Comparison of ENCODE assay signal across 28 mouse cellular contexts in the genomic region with DNA sequence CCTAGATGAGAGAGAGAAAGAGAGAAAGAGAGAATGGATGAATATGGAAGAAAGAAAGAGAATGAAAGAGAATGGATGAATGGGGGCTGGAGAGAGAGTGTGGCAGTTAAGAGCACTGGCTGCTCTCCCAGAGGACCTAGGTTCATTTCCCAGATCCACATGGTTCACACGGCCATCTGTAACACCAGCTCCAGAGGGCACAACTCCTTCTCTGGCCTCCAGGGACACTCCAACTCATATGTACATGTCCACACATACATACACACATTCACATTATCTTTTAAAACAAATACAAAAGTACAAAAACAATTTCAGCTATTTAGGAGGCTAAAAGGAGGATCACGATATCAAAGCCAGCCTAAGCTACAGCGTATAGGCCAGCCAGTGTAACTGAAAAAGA. TPM values are rescaled to one million over a fixed set of nuclear protein-coding genes. Genes with fewer than 3 reads are reported as not detected.
DNase-seq lines count a peak whose midpoint lies in the region; ATAC-seq and TF ChIP-seq lines count a peak whose summit lies in the region.
"Had no signal": no experiment of that assay in that cellular context is flagged by ENCODE, and none has a peak within 500 bp of the region (broad histone marks: within the 10 kb centered on the region; RNA-seq: fewer than 3 reads in every experiment).

No protein-coding gene starts in this region.

- no peak overlapping the region for H3K4me2 ChIP-seq in liver, embryonic 13.5 days
- H3K4me2 ChIP-seq: embryonic facial prominence, embryonic 13.5 days; embryonic facial prominence, embryonic 15.5 days; forebrain, embryonic 12.5 days had no signal

- H3K27ac ChIP-seq in gastrocnemius, adult 2 months = peak overlapping the region; percentile 41; the same call in 1 of the 2 replicates
- H3K27ac ChIP-seq in layer of hippocampus, adult 2 months = no peak overlapping the region
- peak overlapping the region; percentile 34 for H3K27ac ChIP-seq in liver, embryonic 13.5 days
- H3K27ac ChIP-seq: embryonic facial prominence, embryonic 13.5 days; embryonic facial prominence, embryonic 15.5 days; forebrain, embryonic 10.5 days; forebrain, embryonic 12.5 days had no signal

- H3K9me3 ChIP-seq in liver, embryonic 13.5 days (replicated peaks) = no peaks in the 10 kb centered on the region
- H3K9me3 ChIP-seq: embryonic facial prominence, embryonic 13.5 days; embryonic facial prominence, embryonic 15.5 days; forebrain, embryonic 10.5 days; forebrain, embryonic 12.5 days; G1E had no signal

- no peak for TF ChIP-seq CTCF in gastrocnemius, adult 2 months (IDR thresholded peaks at IDR 0.05)
- no peak for TF ChIP-seq CTCF in layer of hippocampus, adult 2 months (conservative IDR thresholded peaks at IDR 0.05)

- H3K4me3 ChIP-seq in gastrocnemius, adult 2 months = 0 out of 2 replicates have a peak overlapping the region, but pooled peaks have one; percentile 5
- peak overlapping the region; percentile 5; the same call in 1 of the 2 replicates for H3K4me3 ChIP-seq in layer of hippocampus, adult 2 months
- no peak overlapping the region for H3K4me3 ChIP-seq in liver, embryonic 13.5 days (replicated peaks)
- H3K4me3 ChIP-seq: embryonic facial prominence, embryonic 13.5 days; embryonic facial prominence, embryonic 15.5 days; forebrain, embryonic 10.5 days; forebrain, embryonic 12.5 days had no signal

- H3K36me3 ChIP-seq in liver, embryonic 13.5 days = peaks cover 11% of the 10 kb centered on the region; the same call in 1 of the 2 replicates
- H3K36me3 ChIP-seq: embryonic facial prominence, embryonic 15.5 days had no signal

- WGBS in liver, embryonic 13.5 days (ENCODE audit: insufficient replicate concordance) = 88% methylated on average over 3 of the region's 3 CpGs

- H3K4me1 ChIP-seq in liver, embryonic 13.5 days (replicated peaks) = peaks cover 50% of the 10 kb centered on the region

- no peak for ATAC-seq in liver, embryonic 13.5 days (ENCODE audit: low read depth)
- ATAC-seq: CD4-positive, CD25-positive, alpha-beta regulatory T cell, adult 4 months; forebrain, embryonic 14.5 days; forebrain, embryonic 16.5 days had no signal

- H3K9ac ChIP-seq in liver, embryonic 13.5 days = no peak overlapping the region
- H3K9ac ChIP-seq: embryonic facial prominence, embryonic 13.5 days; embryonic facial prominence, embryonic 15.5 days; forebrain, embryonic 12.5 days had no signal

- no peak for DNase-seq in gastrocnemius, adult 2 months
- DNase-seq in gastrocnemius, postnatal 14 days = no peak
- no peak for DNase-seq in layer of hippocampus, adult 2 months (ENCODE audit: low spot score in 2 of 2)
- no peak for DNase-seq in layer of hippocampus, adult 11-12 months (ENCODE audit: low spot score)
- no peak for DNase-seq in liver, embryonic 13.5 days
- DNase-seq in liver = no peak
- no peak for DNase-seq in cerebellum, postnatal 10 days
- DNase-seq: adrenal gland, adult 8-10 months; adrenal gland, postnatal 14 days; adrenal gland, postnatal 36 days; B cell, adult 2 months; cerebellum, adult 11-12 months; cerebellum, adult 2 months; cerebellum, adult 9-10 months; cerebellum, postnatal 14 days; cerebellum, postnatal 36 days; embryo, embryonic 11 days had no signal

- no peaks in the 10 kb centered on the region for H3K27me3 ChIP-seq in liver, embryonic 13.5 days
- H3K27me3 ChIP-seq: CH12.LX; embryonic facial prominence, embryonic 15.5 days; forebrain, embryonic 12.5 days had no signal

- intact Hi-C loops in gastrocnemius, adult 2 months (cut with DNase I) = no loop called here
- intact Hi-C loops in gastrocnemius, postnatal 14 days (cut with DNase I; ENCODE audit: low total_unique reads) = no loop called here

RNA-seq across cellular contexts. Expression of a gene that starts 3.0 kb away (rescaled TPM):
- total RNA-seq in gastrocnemius, adult 2 months (2021) = 10 to 100 TPM; 40.3 to 41.6 TPM
- 10 to 100 TPM; 43.2 to 44.7 TPM for total RNA-seq in gastrocnemius, postnatal 14 days (2021)
- 100 to 1,000 TPM; 278 to 305 TPM for total RNA-seq in layer of hippocampus, adult 2 months (2021)
- 49.4 and 52.7 TPM in 2 replicates for polyA plus RNA-seq in liver, embryonic 13.5 days (2015; fragmentation: Nextera tagmentation; extraction: Ambion mirVana)

RNA-seq across cellular contexts. Expression of a gene that starts 42.2 kb away (rescaled TPM):
- 10 to 100 TPM; 15.7 to 20.6 TPM for total RNA-seq in gastrocnemius, adult 2 months (2021)
- 10 to 100 TPM; 18.9 to 20.6 TPM for total RNA-seq in gastrocnemius, postnatal 14 days (2021)
- 10 to 100 TPM; 88.7 to 94.8 TPM for total RNA-seq in layer of hippocampus, adult 2 months (2021)
- 7.2 and 9.0 TPM in 2 replicates for polyA plus RNA-seq in liver, embryonic 13.5 days (2015; fragmentation: Nextera tagmentation; extraction: Ambion mirVana)

RNA-seq across cellular contexts. Expression of a gene that starts 44.3 kb away (rescaled TPM):
- not detected for total RNA-seq in gastrocnemius, adult 2 months (2021)
- 1 to 10 TPM; 1.9 to 2.1 TPM for total RNA-seq in gastrocnemius, postnatal 14 days (2021)
- total RNA-seq in layer of hippocampus, adult 2 months (2021) = not detected
- 1.5 and 2.2 TPM in 2 replicates for polyA plus RNA-seq in liver, embryonic 13.5 days (2015; fragmentation: Nextera tagmentation; extraction: Ambion mirVana)
- total RNA-seq: CH12.LX; common myeloid progenitor, adult 5-6 weeks; G1E had no signal
- polyA plus RNA-seq: CD4-positive, CD25-positive, alpha-beta regulatory T cell, adult 4 months; erythroblast, embryonic 14.5 days; G1E had no signal

Comparison
In these comparisons a context has a peak if more than half of its experiments do, and no peak if none do; other contexts are left out.
1. RNA of a gene that starts 3.0 kb away (total RNA-seq): 278 to 305 TPM in layer of hippocampus, adult 2 months; 43.2 to 44.7 TPM in gastrocnemius, postnatal 14 days and 40.3 to 41.6 TPM in gastrocnemius, adult 2 months; every median in the first group is over 4 times any median in the second.
2. RNA of a gene that starts 42.2 kb away (total RNA-seq): 88.7 to 94.8 TPM in layer of hippocampus, adult 2 months; 15.7 to 20.6 TPM in gastrocnemius, adult 2 months and 18.9 to 20.6 TPM in gastrocnemius, postnatal 14 days; every median in the first group is over 4 times any median in the second.